Mouse (Mus musculus) kidney, adult 2 months (tissue): Measurements from ENCODE around the gene Il31ra. TPM values are rescaled to one million over a fixed set of nuclear protein-coding genes. Genes with fewer than 3 reads are reported as not detected.

Experiments used
- DNase-seq: peaks from one replicate; pipeline ENCODE4 v3.0.0; 2021
- H3K27ac ChIP-seq: fragments of 200-500 bp; 2 replicates; pipeline ENCODE4 v1.5.1; 2012; ENCODE audit warnings: low read depth, low read length, control low read depth, inconsistent platforms; ENCODE audit not compliant: insufficient read depth
- H3K27me3 ChIP-seq: fragments of 200-500 bp; replicated peaks from 2 replicates; pipeline ENCODE4 v1.6.1; 2012; ENCODE audit warnings: mild to moderate bottlenecking, moderate library complexity, low read length, inconsistent platforms; ENCODE audit not compliant: control insufficient read depth, insufficient read depth
- H3K36me3 ChIP-seq: fragments of 200-500 bp; 2 replicates; pipeline ENCODE4 v1.6.1; 2012; ENCODE audit warnings: mild to moderate bottlenecking, moderate library complexity, low read length, inconsistent platforms; ENCODE audit not compliant: control insufficient read depth, insufficient read depth
- H3K4me1 ChIP-seq: fragments of 200-500 bp; 2 replicates; pipeline ENCODE4 v1.6.1; 2011; ENCODE audit warnings: low read length; ENCODE audit not compliant: control insufficient read depth, insufficient read depth
- H3K4me3 ChIP-seq: fragments of 200-500 bp; 2 replicates; pipeline ENCODE4 v1.5.1; 2011; ENCODE audit warnings: mild to moderate bottlenecking, low read depth, low read length, control low read depth; ENCODE audit not compliant: insufficient read depth
- CTCF ChIP-seq: fragments of 200-500 bp; conservative IDR thresholded peaks from 2 replicates; pipeline ENCODE4 v1.5.1; 2011; ENCODE audit warnings: low read depth, mild to moderate bottlenecking, control low read depth, low read length, moderate library complexity, mixed read lengths; ENCODE audit not compliant: insufficient read depth, insufficient read length
- POLR2A ChIP-seq: fragments of 200-500 bp; IDR thresholded peaks from one replicate; pipeline ENCODE4 v1.6.1; 2011; ENCODE audit warnings: low read depth, low read length, control low read depth
- WGBS: fragments of 180-500 bp; shearing (Covaris S2); methylation state at CpG from one replicate; pipeline ENCODE4 v1.1.7; 2018; 5-methylcytosine and 5-hydroxymethylcytosine counted together
- polyA plus RNA-seq: library from polyadenylated mRNA; depleted of rRNA; stranded (reverse); fragments of >200 nt; gene quantifications from 2 replicates; pipeline ENCODE4 v1.2.3, GENCODE M21; 2012; rRNA removed

The Il31ra gene
- polyA plus RNA-seq, 1 experiment = 0.33 TPM

DNA sequence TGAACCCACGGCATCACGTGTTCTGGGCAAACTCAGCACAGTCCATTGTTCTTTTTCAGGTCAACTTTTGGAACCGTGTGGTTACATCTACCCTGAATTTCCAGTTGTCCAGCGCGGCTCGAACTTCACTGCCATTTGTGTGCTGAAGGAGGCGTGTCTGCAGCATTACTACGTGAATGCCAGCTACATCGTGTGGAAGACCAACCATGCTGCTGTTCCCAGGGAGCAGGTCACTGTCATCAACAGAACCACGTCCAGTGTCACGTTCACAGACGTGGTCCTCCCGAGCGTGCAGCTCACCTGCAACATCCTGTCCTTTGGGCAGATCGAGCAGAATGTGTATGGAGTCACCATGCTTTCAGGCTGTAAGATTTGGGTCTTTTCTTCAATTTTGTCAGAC, 114.2 kb downstream of the Il31ra start:
- TF ChIP-seq CTCF (no peak), POLR2A (no peak)
- Histone ChIP-seq H3K4me3 (no peak overlapping the region), H3K27ac (no peak overlapping the region), H3K4me1 (no peaks in the 10 kb centered on the region), H3K27me3 (no peaks in the 10 kb centered on the region), H3K36me3 (peaks cover 8% of the 10 kb centered on the region; the same call in 1 of the 2 replicates)
- no peak for DNase-seq
- WGBS = 89% methylated on average over 15 of the region's 15 CpGs

DNA sequence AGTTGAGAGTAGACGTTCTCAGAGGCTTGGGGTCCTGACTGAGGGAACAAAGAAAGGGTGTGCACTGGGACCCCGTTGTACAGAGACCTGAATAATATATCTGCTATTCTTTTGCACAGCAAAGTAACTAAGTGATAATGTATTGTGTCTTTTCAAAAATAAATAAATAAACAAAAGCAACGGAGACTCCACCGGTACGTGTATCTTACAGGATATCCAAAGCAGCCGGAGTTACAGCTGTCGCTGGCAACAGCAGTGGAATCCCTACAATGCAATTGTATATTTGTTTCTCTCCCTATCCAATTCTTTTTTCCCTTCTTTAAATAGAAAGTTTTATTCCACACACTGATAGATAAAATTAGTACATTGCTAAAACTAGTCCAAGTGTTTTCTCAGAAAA, 115.1 kb downstream of the Il31ra start:
- no peak for DNase-seq
- TF ChIP-seq POLR2A (no peak), CTCF (no peak)
- Histone ChIP-seq H3K4me1 (no peaks in the 10 kb centered on the region), H3K27me3 (no peaks in the 10 kb centered on the region), H3K36me3 (peaks cover 7% of the 10 kb centered on the region; the same call in 1 of the 2 replicates), H3K27ac (no peak overlapping the region), H3K4me3 (no peak overlapping the region)
- 81% methylated on average over 7 of the region's 7 CpGs for WGBS

DNA sequence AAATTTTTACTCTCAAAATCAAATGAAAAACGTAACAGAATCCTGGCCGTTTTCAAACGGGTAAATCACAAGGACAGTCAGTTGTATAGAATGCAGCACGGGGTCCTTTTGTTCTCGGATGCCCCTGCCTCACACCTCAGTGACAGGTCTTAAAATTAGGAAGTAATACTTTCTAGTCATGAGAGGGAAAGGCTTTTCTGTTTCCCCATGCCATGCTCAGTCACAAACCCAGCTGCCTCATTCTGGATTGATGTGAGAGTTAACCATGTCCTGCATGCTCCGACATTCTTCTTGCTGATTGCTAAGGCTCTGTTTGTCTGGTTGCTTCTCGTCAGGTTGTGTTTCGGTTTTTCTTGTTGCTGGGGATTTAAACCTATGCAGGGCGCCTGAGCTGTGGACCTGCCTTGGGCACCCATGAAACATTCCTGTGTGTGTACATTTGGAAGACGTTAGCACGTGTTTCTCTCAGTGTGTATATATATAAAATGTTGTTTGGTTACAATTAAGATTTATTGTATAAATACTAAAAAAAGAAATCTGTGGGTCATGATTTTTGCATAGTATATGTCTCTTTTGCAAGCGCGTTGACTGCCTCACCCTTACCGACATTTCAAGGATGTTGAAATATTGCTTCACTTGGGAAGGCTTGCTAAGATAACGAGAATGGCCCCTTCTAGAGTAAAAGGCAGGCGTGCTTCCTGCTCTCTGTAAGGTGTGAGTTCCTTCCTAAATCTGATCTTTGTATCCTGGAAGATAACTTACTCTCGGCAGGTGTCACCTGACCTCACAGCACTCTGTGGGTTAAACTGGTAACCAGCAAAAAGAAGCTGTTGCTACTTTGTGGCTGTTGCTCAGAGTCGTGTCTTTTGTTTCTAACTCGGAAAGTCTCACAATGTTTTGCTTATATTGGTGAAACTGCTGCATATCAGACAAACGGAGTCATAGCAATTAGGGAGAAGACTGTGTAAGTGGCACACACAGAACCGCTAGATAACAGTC, 120.1 kb downstream of the Il31ra start:
- 75% methylated on average over 21 of the region's 21 CpGs for WGBS
- Histone ChIP-seq H3K4me1 (peaks cover 6% of the 10 kb centered on the region; the same call in 1 of the 2 replicates), H3K27ac (no peak overlapping the region), H3K4me3 (no peak overlapping the region), H3K36me3 (peaks cover 6% of the 10 kb centered on the region; the same call in 1 of the 2 replicates), H3K27me3 (no peaks in the 10 kb centered on the region)
- TF ChIP-seq CTCF = no peak
- no peak for TF ChIP-seq POLR2A
- no peak for DNase-seq

DNA sequence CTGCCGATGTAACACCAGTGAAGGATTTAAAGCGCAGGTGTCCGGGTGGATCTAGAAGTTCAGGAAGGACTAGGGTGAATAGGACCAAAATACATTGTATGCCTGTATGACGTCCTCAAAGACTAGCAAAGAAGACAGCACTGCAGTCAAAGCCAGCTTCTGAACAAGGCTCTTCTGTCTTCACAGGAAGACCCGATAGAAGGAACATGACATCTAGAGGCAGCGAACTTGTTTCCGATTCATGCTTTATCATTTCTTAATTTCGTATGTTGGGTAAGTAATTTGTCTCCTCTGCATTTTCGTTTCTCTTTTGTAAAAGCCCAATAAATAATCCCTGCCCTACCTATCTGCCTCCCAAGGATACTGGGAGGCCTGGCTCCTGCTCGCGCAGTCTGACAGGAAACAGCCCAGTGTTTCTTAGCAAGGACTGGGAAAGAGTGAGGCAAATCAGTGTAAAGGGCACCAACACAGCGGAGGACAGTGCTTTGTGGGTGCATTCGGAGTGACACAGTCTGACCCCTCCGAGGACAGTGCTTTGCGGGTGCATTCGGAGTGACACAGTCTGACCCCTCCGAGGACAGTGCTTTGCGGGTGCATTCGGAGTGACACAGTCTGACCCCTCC, 121.6 kb downstream of the Il31ra start:
- no peak for TF ChIP-seq CTCF
- no peak for TF ChIP-seq POLR2A
- Histone ChIP-seq H3K36me3 (peaks cover 6% of the 10 kb centered on the region; the same call in 1 of the 2 replicates), H3K27me3 (no peaks in the 10 kb centered on the region), H3K4me3 (no peak overlapping the region), H3K27ac (no peak overlapping the region), H3K4me1 (peaks cover 9% of the 10 kb centered on the region; the same call in 1 of the 2 replicates)
- 75% methylated on average over 19 of the region's 19 CpGs for WGBS
- no peak for DNase-seq

DNA sequence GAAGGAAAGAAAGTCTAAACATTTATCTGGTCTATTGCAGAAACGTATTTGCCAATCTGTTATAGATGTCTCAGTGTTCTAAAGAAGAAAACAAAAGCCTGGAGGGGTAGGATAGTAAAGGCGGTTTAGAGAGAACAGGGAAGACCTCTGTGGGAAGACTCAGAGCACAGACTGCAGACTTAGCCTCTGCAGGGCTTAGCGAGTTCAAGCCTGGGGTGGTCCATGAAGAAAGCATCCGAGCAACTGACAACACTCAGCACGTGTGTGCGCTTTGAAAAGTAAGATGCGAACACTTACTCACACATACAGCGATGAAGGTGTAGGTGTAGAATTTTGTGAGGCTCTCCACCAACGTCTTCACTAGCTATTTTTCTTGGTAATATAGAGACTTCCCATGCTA, 123.0 kb downstream of the Il31ra start:
- Histone ChIP-seq H3K27me3 (no peaks in the 10 kb centered on the region), H3K4me3 (no peak overlapping the region), H3K27ac (no peak overlapping the region), H3K36me3 (peaks cover 6% of the 10 kb centered on the region; the same call in 1 of the 2 replicates), H3K4me1 (peaks cover 14% of the 10 kb centered on the region)
- WGBS = 92% methylated on average over 9 of the region's 9 CpGs
- no peak for DNase-seq
- TF ChIP-seq POLR2A (no peak), CTCF (no peak)

Other genes with a start within 250 kb of the Il31ra start
- gene Il6st, start 130.3 kb downstream of the Il31ra start, polyA plus RNA-seq = 30.9 and 33.6 TPM in 2 replicates
- 0.05 TPM in 2 replicates for gene Ddx4, start 58.1 kb upstream of the Il31ra start, polyA plus RNA-seq
- 7.1 and 8.2 TPM in 2 replicates for gene Slc38a9, start 66.4 kb upstream of the Il31ra start, polyA plus RNA-seq
- 98.1 and 123 TPM in 2 replicates for gene Plpp1, start 206.4 kb upstream of the Il31ra start, polyA plus RNA-seq